Mouse (Mus musculus) adipocyte (in vitro differentiated cells): ENCODE results near the gene Gm21312.
"Not testable (repeated sequence)": the region's sequence is repeated elsewhere in the genome, so short reads cannot be mapped to it uniquely, and the experiment has no call there.

Source experiments
- DNase-seq: peaks from one replicate; pipeline ENCODE4 v3.0.0-alpha.2; 2016; ENCODE audit warnings: low spot score

The Gm21312 gene

GRCm38 (mm10) chr10:104176724-104177123, at the start of gene Gm21312:
TSS of gene Gm21312 (plus strand) at chr10:104177024.
- DNase-seq: not testable (repeated sequence)

GRCm38 (mm10) chr10:104142687-104143086, 34.1 kb upstream of the Gm21312 start, which contains the start of gene Gm21293:
TSS of gene Gm21293 (plus strand) at chr10:104142987.
- DNase-seq: not testable (repeated sequence)

DNA sequence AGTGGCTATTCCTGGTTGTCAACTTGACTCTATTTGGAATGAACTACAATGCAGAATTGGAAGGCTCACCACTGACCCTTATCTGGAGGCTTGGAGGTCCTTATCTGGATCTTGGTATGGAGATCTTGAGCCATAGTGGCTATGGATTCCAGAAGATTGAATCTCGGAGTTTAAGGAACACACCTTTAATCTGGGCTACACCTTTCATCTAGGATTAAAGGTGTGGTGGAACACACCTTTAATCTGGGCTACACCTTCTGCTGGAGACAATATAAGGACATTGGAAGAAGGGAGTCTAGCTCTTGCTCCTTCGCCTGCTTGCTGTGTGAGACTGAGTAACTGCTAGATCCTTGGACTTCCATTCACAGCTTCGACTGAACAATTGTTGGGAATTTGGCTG, 25.6 kb upstream of the Gm21312 start, which contains the start of gene Gm6763:
Gene Gm6763 (plus strand): TSS at position 301 of the 400 bp plus-strand sequence.
- not testable (repeated sequence) for DNase-seq

GRCm38 (mm10) chr10:104159706-104160105, 17.1 kb upstream of the Gm21312 start, which contains the start of gene Gm8764:
TSS of gene Gm8764 (plus strand) at chr10:104160006.
- not testable (repeated sequence) for DNase-seq

DNA sequence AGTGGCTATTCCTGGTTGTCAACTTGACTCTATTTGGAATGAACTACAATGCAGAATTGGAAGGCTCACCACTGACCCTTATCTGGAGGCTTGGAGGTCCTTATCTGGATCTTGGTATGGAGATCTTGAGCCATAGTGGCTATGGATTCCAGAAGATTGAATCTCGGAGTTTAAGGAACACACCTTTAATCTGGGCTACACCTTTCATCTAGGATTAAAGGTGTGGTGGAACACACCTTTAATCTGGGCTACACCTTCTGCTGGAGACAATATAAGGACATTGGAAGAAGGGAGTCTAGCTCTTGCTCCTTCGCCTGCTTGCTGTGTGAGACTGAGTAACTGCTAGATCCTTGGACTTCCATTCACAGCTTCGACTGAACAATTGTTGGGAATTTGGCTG, 8.6 kb upstream of the Gm21312 start, which contains the start of gene Gm21304:
Gene Gm21304 (plus strand): TSS at position 301 of the 400 bp plus-strand sequence.
- not testable (repeated sequence) for DNase-seq

GRCm38 (mm10) chr10:104185233-104185632, 8.4 kb downstream of the Gm21312 start, which contains the start of gene Gm20765:
TSS of gene Gm20765 (plus strand) at chr10:104185533.
- DNase-seq: not testable (repeated sequence)

DNA sequence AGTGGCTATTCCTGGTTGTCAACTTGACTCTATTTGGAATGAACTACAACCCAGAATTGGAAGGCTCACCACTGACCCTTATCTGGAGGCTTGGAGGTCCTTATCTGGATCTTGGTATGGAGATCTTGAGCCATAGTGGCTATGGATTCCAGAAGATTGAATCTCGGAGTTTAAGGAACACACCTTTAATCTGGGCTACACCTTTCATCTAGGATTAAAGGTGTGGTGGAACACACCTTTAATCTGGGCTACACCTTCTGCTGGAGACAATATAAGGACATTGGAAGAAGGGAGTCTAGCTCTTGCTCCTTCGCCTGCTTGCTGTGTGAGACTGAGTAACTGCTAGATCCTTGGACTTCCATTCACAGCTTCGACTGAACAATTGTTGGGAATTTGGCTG, 16.9 kb downstream of the Gm21312 start, which contains the start of gene Gm4340:
Gene Gm4340 (plus strand): TSS at position 301 of the 400 bp plus-strand sequence.
- not testable (repeated sequence) for DNase-seq

DNA sequence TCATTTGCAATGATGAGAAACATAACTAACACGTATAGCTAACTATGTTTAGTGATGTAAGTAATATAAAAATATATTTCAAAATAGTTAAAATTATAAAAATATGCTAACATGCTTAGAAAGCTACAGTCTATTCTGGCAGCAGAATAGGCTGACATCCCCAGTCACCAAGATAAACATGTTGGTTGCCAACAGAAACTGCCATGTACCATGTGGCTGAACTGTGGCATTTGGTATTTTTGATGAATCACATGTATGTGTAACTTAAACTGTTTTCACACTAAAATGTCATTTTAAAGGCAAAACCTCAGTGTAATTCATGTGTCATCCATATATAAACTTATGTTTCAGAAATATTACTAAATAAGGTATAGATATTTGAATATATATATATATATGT, 32.8 kb downstream of the Gm21312 start:
- no peak for DNase-seq

DNA sequence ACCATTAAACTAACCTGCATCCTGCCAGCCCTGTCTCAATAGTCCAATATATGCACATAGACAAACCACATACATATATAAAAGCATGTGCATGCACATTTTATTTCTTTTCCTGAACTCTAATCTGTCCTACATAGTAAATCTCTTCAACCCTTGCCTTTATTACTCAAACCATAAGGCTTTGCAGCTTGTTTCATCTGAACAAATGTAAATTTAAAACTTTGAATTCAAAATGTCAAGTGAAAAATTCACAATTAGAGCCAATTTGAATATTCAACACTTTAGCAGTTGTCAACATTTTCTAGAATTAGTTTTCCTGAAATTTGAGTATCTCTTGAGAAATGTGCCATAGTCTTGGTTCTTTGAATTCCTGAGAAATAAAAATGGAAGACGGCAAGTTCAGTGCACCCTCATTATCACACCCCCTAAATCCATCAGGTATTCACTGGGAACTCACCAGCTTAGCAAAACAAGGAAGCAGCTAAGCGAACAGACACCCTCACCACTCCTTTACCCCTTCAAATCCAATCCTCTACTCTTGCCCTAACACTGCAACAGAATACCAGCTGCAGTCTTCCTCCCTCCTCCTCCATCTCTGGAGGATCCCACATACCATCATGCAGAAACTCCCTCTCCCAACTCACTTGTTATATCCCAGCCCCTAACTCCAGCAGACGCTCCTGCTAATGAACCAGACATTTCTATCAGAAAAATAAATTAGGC, 33.6 kb downstream of the Gm21312 start:
- no peak for DNase-seq

GRCm38 (mm10) chr10:104214527-104214926, 37.7 kb downstream of the Gm21312 start:
- no peak for DNase-seq

- DNase-seq: no peak
Measured at GRCm38 (mm10) chr10:104220303-104221021, 43.6 kb downstream of the Gm21312 start.
